Mouse (Mus musculus): ENCODE measurements around the gene Grap. TPM values are rescaled to one million over a fixed set of nuclear protein-coding genes. Genes with fewer than 3 reads are reported as not detected.

The Grap gene
- total and polyA plus RNA-seq, 3 experiments, result 4.3 to 10.0 (median 7.2) TPM

GRCm38 (mm10) chr11:61675332-61675731 lies 22.3 kb downstream of the Grap start:
- Histone ChIP-seq H3K4me1 (ENCODE audit: insufficient read depth, low read depth, low read length) (peaks cover 5% of the 10 kb centered on the region; the same call in 1 of the 2 replicates), H3K4me3 (ENCODE audit: low read depth, low read length) (no peak overlapping the region), H3K9me3 (replicated peaks) (no peaks in the 10 kb centered on the region), H3K36me3 (replicated peaks) (peaks cover 11% of the 10 kb centered on the region), H3K27me3 (ENCODE audit: insufficient read depth, low read length) (peaks cover 9% of the 10 kb centered on the region; the same call in 1 of the 2 replicates)
- TF ChIP-seq GATA1 (IDR thresholded peaks at IDR 0.05; ENCODE audit: borderline replicate concordance, low read length) (no peak), POLR2AphosphoS5 (IDR thresholded peaks at IDR 0.05; ENCODE audit: insufficient replicate concordance, low read depth, low read length) (no peak), CTCF (IDR thresholded peaks at IDR 0.05; ENCODE audit: low read depth, low read length) (no peak), GATA2 (IDR thresholded peaks at IDR 0.05; ENCODE audit: borderline replicate concordance, low read depth, low read length) (no peak), TAL1 (conservative IDR thresholded peaks at IDR 0.05; ENCODE audit: low read depth, low read length) (no peak)
- ATAC-seq (ENCODE audit: extremely low read depth, insufficient number of reproducible peaks, low FRiP score, poor library complexity, severe bottlenecking), result no peak
- DNase-seq (ENCODE audit: low spot score), result no peak

GRCm38 (mm10) chr11:61676216-61676854 lies 23.3 kb downstream of the Grap start:
- DNase-seq (ENCODE audit: low spot score) (no peak), ATAC-seq (ENCODE audit: extremely low read depth, insufficient number of reproducible peaks, low FRiP score, poor library complexity, severe bottlenecking) (no peak)
- Histone ChIP-seq H3K36me3 (replicated peaks) (peaks cover 9% of the 10 kb centered on the region), H3K27me3 (ENCODE audit: insufficient read depth, low read length) (peaks cover 9% of the 10 kb centered on the region; the same call in 1 of the 2 replicates), H3K4me1 (ENCODE audit: insufficient read depth, low read depth, low read length) (0 out of 2 replicates have a peak, but pooled peaks cover 3% of the 10 kb centered on the region), H3K4me3 (ENCODE audit: low read depth, low read length) (no peak overlapping the region), H3K9me3 (replicated peaks) (no peaks in the 10 kb centered on the region)
- no peak for TF ChIP-seq POLR2AphosphoS5 (IDR thresholded peaks at IDR 0.05; ENCODE audit: insufficient replicate concordance, low read depth, low read length)
- no peak for TF ChIP-seq GATA1 (IDR thresholded peaks at IDR 0.05; ENCODE audit: borderline replicate concordance, low read length)
- TF ChIP-seq TAL1 (conservative IDR thresholded peaks at IDR 0.05; ENCODE audit: low read depth, low read length), result no peak
- TF ChIP-seq CTCF (IDR thresholded peaks at IDR 0.05; ENCODE audit: low read depth, low read length), result no peak
- TF ChIP-seq GATA2 (IDR thresholded peaks at IDR 0.05; ENCODE audit: borderline replicate concordance, low read depth, low read length), result no peak

GRCm38 (mm10) chr11:61677709-61678108 lies 24.6 kb downstream of the Grap start:
- 0 out of 2 replicates have a peak, but pooled peaks cover 3% of the 10 kb centered on the region for H3K4me1 ChIP-seq (ENCODE audit: insufficient read depth, low read depth, low read length)
- H3K9me3 ChIP-seq (replicated peaks), result no peaks in the 10 kb centered on the region
- TF ChIP-seq GATA2 (IDR thresholded peaks at IDR 0.05; ENCODE audit: borderline replicate concordance, low read depth, low read length) (no peak), GATA1 (IDR thresholded peaks at IDR 0.05; ENCODE audit: borderline replicate concordance, low read length) (no peak), TAL1 (conservative IDR thresholded peaks at IDR 0.05; ENCODE audit: low read depth, low read length) (no peak), POLR2AphosphoS5 (IDR thresholded peaks at IDR 0.05; ENCODE audit: insufficient replicate concordance, low read depth, low read length) (no peak), CTCF (IDR thresholded peaks at IDR 0.05; ENCODE audit: low read depth, low read length) (no peak)
- H3K4me3 ChIP-seq (ENCODE audit: low read depth, low read length), result no peak overlapping the region
- H3K36me3 ChIP-seq (replicated peaks), result no peaks in the 10 kb centered on the region
- H3K27me3 ChIP-seq (ENCODE audit: insufficient read depth, low read length), result peaks cover 9% of the 10 kb centered on the region; the same call in 1 of the 2 replicates
- ATAC-seq (ENCODE audit: extremely low read depth, insufficient number of reproducible peaks, low FRiP score, poor library complexity, severe bottlenecking) (no peak), DNase-seq (ENCODE audit: low spot score) (no peak)

- Histone ChIP-seq H3K27me3 (ENCODE audit: insufficient read depth, low read length) (peaks cover 16% of the 10 kb centered on the region; the same call in 1 of the 2 replicates), H3K4me1 (ENCODE audit: insufficient read depth, low read depth, low read length) (peaks cover 10% of the 10 kb centered on the region; the same call in 1 of the 2 replicates)
Measured at GRCm38 (mm10) chr11:61679091-61679866, 26.2 kb downstream of the Grap start.

GRCm38 (mm10) chr11:61683907-61684731 lies 31.1 kb downstream of the Grap start, which contains the start of gene Fam83g:
Fam83g (plus strand) TSS chr11:61684091.
- Histone ChIP-seq H3K4me3 (ENCODE audit: low read depth, low read length) (no peak within 1 kb of the TSS; the same call in 1 of the 2 replicates), H3K4me1 (ENCODE audit: insufficient read depth, low read depth, low read length) (peaks cover 12% of the 10 kb centered on the region), H3K27me3 (ENCODE audit: insufficient read depth, low read length) (peaks cover 23% of the 10 kb centered on the region), H3K9me3 (replicated peaks) (no peaks in the 10 kb centered on the region), H3K36me3 (replicated peaks) (no peaks in the 10 kb centered on the region)
- ATAC-seq (ENCODE audit: extremely low read depth, insufficient number of reproducible peaks, low FRiP score, poor library complexity, severe bottlenecking) (no peak), DNase-seq (ENCODE audit: low spot score) (no peak)
- TF ChIP-seq TAL1 (conservative IDR thresholded peaks at IDR 0.05; ENCODE audit: low read depth, low read length) (no peak), GATA1 (IDR thresholded peaks at IDR 0.05; ENCODE audit: borderline replicate concordance, low read length) (no peak), GATA2 (IDR thresholded peaks at IDR 0.05; ENCODE audit: borderline replicate concordance, low read depth, low read length) (no peak), CTCF (IDR thresholded peaks at IDR 0.05; ENCODE audit: low read depth, low read length) (no peak)

More at GRCm38 (mm10) chr11:61679091-61679866, 26.2 kb downstream of the Grap start:
- TF ChIP-seq GATA2 (IDR thresholded peaks at IDR 0.05; ENCODE audit: borderline replicate concordance, low read depth, low read length), result no peak
- TF ChIP-seq POLR2AphosphoS5 (IDR thresholded peaks at IDR 0.05; ENCODE audit: insufficient replicate concordance, low read depth, low read length), result no peak
- TF ChIP-seq TAL1 (conservative IDR thresholded peaks at IDR 0.05; ENCODE audit: low read depth, low read length), result no peak
- DNase-seq (ENCODE audit: low spot score) (no peak), ATAC-seq (ENCODE audit: extremely low read depth, insufficient number of reproducible peaks, low FRiP score, poor library complexity, severe bottlenecking) (no peak)
- Histone ChIP-seq H3K36me3 (replicated peaks) (no peaks in the 10 kb centered on the region), H3K9me3 (replicated peaks) (no peaks in the 10 kb centered on the region), H3K4me3 (ENCODE audit: low read depth, low read length) (no peak overlapping the region)
